Mouse (Mus musculus) kidney, embryonic 14.5 days (tissue): ENCODE data around the gene Spats1. TPM values are rescaled to one million over a fixed set of nuclear protein-coding genes. Genes with fewer than 3 reads are reported as not detected.

Experiments
- ATAC-seq: fragments of 200-750 bp; cut with Nextera tagmentation; 2 replicates; pipeline ENCODE4 v1.8.0; 2017; ENCODE audit warnings: moderate number of reproducible peaks, mild to moderate bottlenecking, moderate TSS enrichment, moderate library complexity; ENCODE audit not compliant: low FRiP score, low TSS enrichment
- H3K27ac ChIP-seq: fragments of 300-500 bp; sonication (generic); 2 replicates; pipeline ENCODE4 v1.5.1; 2014; ENCODE audit warnings: low read depth, mild to moderate bottlenecking, low read length, moderate library complexity, mixed read lengths
- H3K27me3 ChIP-seq: fragments of 300-500 bp; sonication (generic); 2 replicates; pipeline ENCODE4 v1.6.1; 2014; ENCODE audit warnings: mild to moderate bottlenecking, low read length; ENCODE audit not compliant: control insufficient read depth, insufficient read depth
- H3K36me3 ChIP-seq: fragments of 300-500 bp; sonication (generic); 2 replicates; pipeline ENCODE4 v1.6.1; 2014; ENCODE audit warnings: low read length, mixed read lengths; ENCODE audit not compliant: control insufficient read depth, insufficient read depth
- H3K4me1 ChIP-seq: fragments of 300-500 bp; sonication (generic); 2 replicates; pipeline ENCODE4 v1.6.1; 2014; ENCODE audit warnings: low read length, mixed read lengths; ENCODE audit not compliant: control insufficient read depth, insufficient read depth
- H3K4me2 ChIP-seq: fragments of 300-500 bp; sonication (generic); replicated peaks from 2 replicates; pipeline ENCODE4 v1.6.1; 2014; ENCODE audit warnings: low read depth, mild to moderate bottlenecking, low read length
- H3K4me3 ChIP-seq: fragments of 300-500 bp; sonication (generic); 2 replicates; pipeline ENCODE4 v1.5.1; 2014; ENCODE audit warnings: mild to moderate bottlenecking, low read length
- H3K9ac ChIP-seq: fragments of 300-500 bp; sonication (generic); 2 replicates; pipeline ENCODE4 v1.6.1; 2014; ENCODE audit warnings: low read depth, mild to moderate bottlenecking, low read length, moderate library complexity
- H3K9me3 ChIP-seq: fragments of 300-500 bp; sonication (generic); 2 replicates; pipeline ENCODE4 v1.6.1; 2016; ENCODE audit warnings: low read length; ENCODE audit not compliant: control insufficient read depth
- WGBS: fragments of 180-500 bp; shearing (Covaris S2); extraction: QIAGEN DNeasy Blood & Tissue Kit; methylation state at CpG from one replicate; pipeline ENCODE4 v1.1.7; 2014; 5-methylcytosine and 5-hydroxymethylcytosine counted together
- polyA plus RNA-seq: library from polyadenylated mRNA; unstranded; fragments of >200 nt; fragmentation: Nextera tagmentation; extraction: Ambion mirVana; gene quantifications from 2 replicates; pipeline ENCODE4 v1.2.1, GENCODE M21; 2014

The Spats1 gene
- polyA plus RNA-seq, 1 experiment from 2014 or later, result 0.76 TPM

DNA sequence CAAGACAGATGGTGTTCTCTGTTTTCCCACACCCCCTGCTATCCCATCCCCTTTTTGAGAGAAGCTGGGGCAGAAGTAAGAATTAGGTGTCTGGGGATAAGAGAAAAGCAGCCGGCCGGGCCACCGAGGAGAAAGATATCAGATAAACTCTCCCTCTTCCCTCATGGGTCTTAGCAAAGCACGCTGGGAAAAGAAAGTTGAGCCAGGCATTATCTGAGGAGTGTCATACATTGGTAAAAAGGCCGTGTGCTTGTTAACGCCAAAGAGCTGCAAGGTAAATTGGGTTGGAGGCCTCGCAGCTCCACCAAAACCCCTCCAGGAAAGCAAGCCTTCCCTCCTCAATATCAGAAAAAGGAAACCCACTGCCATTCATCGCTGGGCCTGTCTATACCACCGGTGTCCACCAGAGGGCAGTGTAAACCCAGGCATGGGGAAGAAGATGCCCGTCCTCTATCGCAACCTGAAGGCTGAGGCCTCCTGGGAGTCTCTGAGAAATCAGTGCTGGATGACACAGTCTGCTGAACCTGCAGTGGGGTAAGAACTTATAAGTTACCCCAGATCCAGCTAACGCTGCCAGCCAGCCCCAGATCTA lies 3.1 kb upstream of the Spats1 start:
- no peak overlapping the region for H3K4me3 ChIP-seq
- no peak for ATAC-seq
- no peaks in the 10 kb centered on the region for H3K4me1 ChIP-seq
- H3K9me3 ChIP-seq, result no peaks in the 10 kb centered on the region
- H3K9ac ChIP-seq, result no peak overlapping the region
- no peak overlapping the region for H3K27ac ChIP-seq
- WGBS, result 16% methylated on average over 12 of the region's 12 CpGs
- H3K36me3 ChIP-seq, result no peaks in the 10 kb centered on the region
- H3K27me3 ChIP-seq, result peaks cover 14% of the 10 kb centered on the region; the same call in 1 of the 2 replicates
- no peak overlapping the region for H3K4me2 ChIP-seq

DNA sequence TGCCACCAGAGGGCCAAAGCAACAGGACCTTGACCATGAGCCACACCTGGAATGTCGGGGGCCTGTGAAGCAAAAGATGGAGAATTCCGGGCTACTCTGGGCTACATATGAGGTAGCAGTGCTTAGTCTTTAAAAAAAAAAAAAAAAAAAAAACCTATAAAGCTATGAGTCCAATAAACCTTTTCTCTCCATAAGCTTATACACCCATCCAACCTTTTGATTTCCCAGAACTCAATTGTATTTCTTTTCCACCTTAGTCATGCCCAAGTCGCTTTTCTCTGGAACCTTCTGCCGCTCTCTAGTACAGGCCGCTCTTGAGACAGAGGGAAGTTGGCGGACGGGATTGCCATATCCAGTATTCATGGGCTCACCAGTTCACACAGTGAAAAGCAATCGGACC lies 1.1 kb downstream of the Spats1 start:
- Histone ChIP-seq H3K9me3 (peaks cover 3% of the 10 kb centered on the region; the same call in 1 of the 2 replicates), H3K27me3 (peaks cover 14% of the 10 kb centered on the region; the same call in 1 of the 2 replicates), H3K4me1 (no peaks in the 10 kb centered on the region), H3K4me2 (peak overlapping the region; percentile 58), H3K4me3 (no peak overlapping the region), H3K27ac (no peak overlapping the region), H3K36me3 (no peaks in the 10 kb centered on the region), H3K9ac (no peak overlapping the region)
- no peak for ATAC-seq
- 65% methylated on average over 8 of the region's 8 CpGs for WGBS

DNA sequence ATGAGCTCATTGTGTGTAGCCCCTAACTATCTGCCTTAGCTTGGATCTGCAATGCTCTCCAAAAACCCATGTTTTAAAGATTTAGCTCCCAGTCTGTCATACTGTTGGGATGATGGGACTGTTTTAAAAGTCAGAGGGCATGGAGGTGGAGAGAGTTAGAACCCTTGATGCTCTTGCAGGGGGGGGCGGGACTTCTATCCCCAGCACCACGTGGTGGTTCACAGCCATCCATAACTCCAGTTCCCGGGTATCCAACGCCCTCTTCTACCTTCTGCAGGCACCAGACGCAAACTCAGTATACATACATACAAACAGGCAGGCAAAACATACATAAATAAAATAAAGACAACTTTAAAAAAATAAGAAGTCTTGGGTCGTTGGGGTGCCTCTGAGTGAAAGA lies 1.5 kb downstream of the Spats1 start:
- ATAC-seq, result no peak
- no peaks in the 10 kb centered on the region for H3K36me3 ChIP-seq
- H3K4me1 ChIP-seq, result no peaks in the 10 kb centered on the region
- H3K9me3 ChIP-seq, result peaks cover 3% of the 10 kb centered on the region; the same call in 1 of the 2 replicates
- no peak overlapping the region for H3K4me3 ChIP-seq
- no peak overlapping the region for H3K27ac ChIP-seq
- WGBS, result 75% methylated on average over 6 of the region's 6 CpGs
- no peak overlapping the region for H3K4me2 ChIP-seq
- peaks cover 14% of the 10 kb centered on the region; the same call in 1 of the 2 replicates for H3K27me3 ChIP-seq
- no peak overlapping the region for H3K9ac ChIP-seq

DNA sequence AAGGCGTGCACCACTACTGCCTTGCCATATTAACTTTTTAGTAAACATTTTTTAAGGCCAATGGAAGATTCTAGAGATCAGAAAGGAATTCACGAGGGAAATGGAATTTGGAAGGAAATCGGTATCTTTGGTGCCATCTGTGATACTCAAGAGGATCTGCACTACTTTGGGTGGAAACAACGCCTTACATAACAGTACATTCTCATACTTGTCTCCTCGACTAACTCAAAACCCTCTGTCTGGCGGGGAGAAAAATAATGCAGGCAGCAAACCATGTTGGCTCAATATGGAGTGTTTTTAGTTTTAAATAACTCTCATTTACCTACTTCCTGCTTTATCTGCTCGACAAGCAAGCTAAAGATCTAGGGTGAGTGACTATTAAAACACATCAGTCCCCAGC lies 4.5 kb downstream of the Spats1 start:
- Histone ChIP-seq H3K4me2 (no peak overlapping the region), H3K4me3 (no peak overlapping the region), H3K9me3 (peaks cover 5% of the 10 kb centered on the region; the same call in 1 of the 2 replicates), H3K9ac (no peak overlapping the region), H3K36me3 (no peaks in the 10 kb centered on the region), H3K4me1 (no peaks in the 10 kb centered on the region), H3K27me3 (peaks cover 11% of the 10 kb centered on the region; the same call in 1 of the 2 replicates), H3K27ac (no peak overlapping the region)
- 84% methylated on average over 7 of the region's 7 CpGs for WGBS
- no peak for ATAC-seq

DNA sequence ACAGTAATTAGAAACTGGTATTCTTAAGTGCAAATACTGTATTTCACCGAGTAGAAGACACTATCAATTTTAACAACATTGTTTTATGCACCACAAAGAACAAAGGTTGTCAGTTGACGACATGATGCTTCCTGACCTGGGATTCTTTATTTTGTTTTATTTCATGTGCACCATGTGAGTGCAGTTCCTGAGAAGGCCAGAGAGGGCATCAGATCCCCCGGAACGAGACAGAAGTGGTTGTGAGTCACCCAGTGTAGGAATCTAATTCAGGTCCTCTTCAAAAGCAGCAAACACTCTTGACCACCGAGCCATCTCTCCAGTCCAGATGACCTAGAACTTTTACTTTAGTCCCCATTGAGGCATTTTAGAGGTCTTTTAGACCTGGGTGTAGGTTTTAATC lies 6.9 kb downstream of the Spats1 start:
- Histone ChIP-seq H3K4me1 (no peaks in the 10 kb centered on the region), H3K9me3 (peaks cover 5% of the 10 kb centered on the region; the same call in 1 of the 2 replicates), H3K27me3 (no peaks in the 10 kb centered on the region), H3K4me3 (no peak overlapping the region), H3K36me3 (no peaks in the 10 kb centered on the region), H3K9ac (no peak overlapping the region), H3K27ac (no peak overlapping the region), H3K4me2 (no peak overlapping the region)
- 85% methylated on average over 5 of the region's 5 CpGs for WGBS
- ATAC-seq, result no peak

DNA sequence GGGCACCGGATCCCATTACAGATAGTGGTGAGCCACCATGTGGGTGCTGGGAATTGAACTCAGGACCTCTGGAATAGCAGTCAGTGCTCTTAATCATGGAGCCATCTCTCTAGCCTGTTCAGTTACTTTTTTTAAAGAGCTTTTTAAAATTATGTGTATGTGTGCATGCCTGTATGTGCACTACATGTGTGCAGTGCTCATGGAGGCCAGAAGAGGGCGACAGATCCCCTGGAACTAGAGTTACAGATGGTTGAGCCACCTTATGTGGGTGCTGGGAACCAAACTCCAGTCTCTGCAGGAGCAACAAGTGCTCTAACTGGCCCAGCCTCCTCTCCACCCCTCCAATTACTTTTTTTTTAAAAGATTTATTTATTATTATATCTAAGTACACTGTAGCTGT lies 8.5 kb downstream of the Spats1 start:
- no peaks in the 10 kb centered on the region for H3K36me3 ChIP-seq
- H3K4me2 ChIP-seq, result no peak overlapping the region
- H3K9me3 ChIP-seq, result peaks cover 5% of the 10 kb centered on the region; the same call in 1 of the 2 replicates
- no peak for ATAC-seq
- H3K27me3 ChIP-seq, result no peaks in the 10 kb centered on the region
- 64% methylated on average over 2 of the region's 2 CpGs for WGBS
- no peak overlapping the region for H3K27ac ChIP-seq
- H3K9ac ChIP-seq, result no peak overlapping the region
- no peaks in the 10 kb centered on the region for H3K4me1 ChIP-seq
- no peak overlapping the region for H3K4me3 ChIP-seq

DNA sequence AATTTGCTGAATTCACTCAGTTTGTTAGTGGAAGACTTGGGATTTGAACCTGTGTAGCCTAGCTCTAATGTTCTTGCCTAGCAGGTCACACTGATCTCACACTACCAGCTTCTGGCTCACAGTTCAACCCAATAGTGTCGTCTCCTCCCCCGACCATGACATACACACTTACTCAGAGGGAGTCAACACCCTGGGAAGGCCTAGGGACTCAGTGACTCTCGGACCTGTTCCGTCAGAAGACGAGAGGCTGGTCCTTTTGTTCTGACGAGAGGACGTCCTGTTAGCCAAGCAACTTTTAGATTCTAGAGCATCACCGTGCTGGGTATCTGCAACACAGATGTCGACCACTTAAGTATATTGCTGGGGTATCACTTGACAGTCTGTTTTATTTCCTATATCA lies 11.0 kb downstream of the Spats1 start:
- no peak overlapping the region for H3K4me3 ChIP-seq
- H3K4me2 ChIP-seq, result no peak overlapping the region
- no peaks in the 10 kb centered on the region for H3K4me1 ChIP-seq
- H3K27me3 ChIP-seq, result no peaks in the 10 kb centered on the region
- no peak overlapping the region for H3K9ac ChIP-seq
- 0 out of 2 replicates have a peak, but pooled peaks cover 3% of the 10 kb centered on the region for H3K9me3 ChIP-seq
- 87% methylated on average over 9 of the region's 9 CpGs for WGBS
- no peak overlapping the region for H3K27ac ChIP-seq
- no peaks in the 10 kb centered on the region for H3K36me3 ChIP-seq
- ATAC-seq, result no peak

DNA sequence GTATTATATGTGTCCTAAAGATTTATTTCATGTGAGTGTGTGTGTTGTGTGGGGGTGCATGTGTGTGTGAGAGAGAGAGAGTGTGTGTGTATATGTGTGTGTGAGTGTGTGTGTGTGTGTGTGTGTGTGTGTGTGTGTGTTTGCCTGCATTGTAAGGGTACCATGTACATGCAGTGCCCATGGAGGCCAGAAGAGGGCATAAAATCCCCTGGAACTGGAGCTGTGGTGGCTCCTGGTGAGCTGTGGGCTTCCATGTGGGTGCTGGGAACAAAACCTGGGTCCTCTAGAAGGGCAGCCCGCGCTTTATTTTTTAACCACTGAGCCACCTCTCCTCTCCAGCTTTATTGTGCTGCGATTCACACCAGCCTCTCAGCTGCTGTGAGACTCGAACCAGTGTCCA lies 12.7 kb downstream of the Spats1 start:
- Histone ChIP-seq H3K9ac (no peak overlapping the region), H3K4me2 (no peak overlapping the region), H3K27ac (no peak overlapping the region), H3K4me1 (no peaks in the 10 kb centered on the region), H3K4me3 (no peak overlapping the region), H3K9me3 (0 out of 2 replicates have a peak, but pooled peaks cover 3% of the 10 kb centered on the region), H3K27me3 (no peaks in the 10 kb centered on the region), H3K36me3 (no peaks in the 10 kb centered on the region)
- ATAC-seq, result no peak
- whole genome bisulfite sequencing, result 95% methylated on average over 4 of the region's 4 CpGs

DNA sequence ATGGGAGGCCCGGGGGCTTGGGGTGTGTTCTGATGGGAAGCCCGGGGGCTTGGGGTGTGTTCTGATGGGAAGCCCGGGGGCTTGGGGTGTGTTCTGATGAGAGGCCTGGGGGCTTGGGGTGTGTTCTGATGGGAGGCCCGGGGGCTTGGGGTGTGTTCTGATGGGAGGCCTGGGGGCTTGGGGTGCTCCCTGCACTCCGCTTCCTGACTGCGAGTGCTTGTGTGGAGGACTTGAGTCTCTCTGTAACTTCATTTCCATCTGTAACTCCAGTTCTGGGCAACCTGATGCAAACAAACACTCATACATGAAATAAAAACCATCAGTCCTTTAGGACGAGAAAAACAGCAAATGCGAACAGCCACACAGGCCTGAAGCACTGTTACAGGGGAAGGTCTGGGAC lies 16.2 kb downstream of the Spats1 start:
- Histone ChIP-seq H3K9ac (no peak overlapping the region), H3K4me3 (no peak overlapping the region), H3K36me3 (no peaks in the 10 kb centered on the region), H3K4me1 (no peaks in the 10 kb centered on the region), H3K4me2 (no peak overlapping the region), H3K27me3 (no peaks in the 10 kb centered on the region), H3K27ac (no peak overlapping the region), H3K9me3 (no peaks in the 10 kb centered on the region)
- 91% methylated on average over 8 of the region's 8 CpGs for WGBS
- no peak for ATAC-seq
